Mouse (Mus musculus): ENCODE data around the gene Eml1. TPM values are rescaled to one million over a fixed set of nuclear protein-coding genes. Genes with fewer than 3 reads are reported as not detected.

Eml1 gene
- polyA plus RNA-seq, 1 experiment from 2014 or later: 27.8 TPM

DNA sequence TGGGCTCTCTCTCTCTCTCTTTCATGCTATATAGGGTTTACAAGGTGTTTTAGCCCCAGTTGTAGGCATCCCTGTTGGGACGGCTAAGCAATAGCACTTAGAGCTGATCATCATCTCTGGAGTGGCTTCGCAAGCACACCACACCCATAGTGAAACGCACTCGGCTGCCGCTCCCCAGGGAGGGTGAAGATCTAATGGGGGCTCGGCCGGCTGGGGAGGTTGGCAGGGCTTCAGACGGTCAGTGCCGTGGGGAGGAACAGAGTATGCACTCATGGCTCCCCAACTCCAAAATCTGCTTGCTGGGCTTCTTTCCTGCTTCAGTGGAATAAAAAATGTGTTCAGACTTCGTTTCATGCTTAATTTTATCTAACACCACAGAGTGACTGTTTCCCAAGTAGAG, 62.7 kb downstream of the Eml1 start:
- Histone ChIP-seq H3K9ac (ENCODE audit: low read depth, low read length) (no peak overlapping the region), H3K4me1 (replicated peaks; ENCODE audit: control insufficient read depth, insufficient read depth, low read length) (no peaks in the 10 kb centered on the region; the same call in 1 of the 2 replicates), H3K4me2 (replicated peaks; ENCODE audit: low read depth) (no peak overlapping the region), H3K27me3 (replicated peaks; ENCODE audit: control insufficient read depth, insufficient read depth, low read length) (no peaks in the 10 kb centered on the region), H3K27ac (ENCODE audit: low read depth, low read length) (no peak overlapping the region), H3K9me3 (ENCODE audit: control insufficient read depth) (no peaks in the 10 kb centered on the region), H3K4me3 (ENCODE audit: low read depth, low read length) (no peak overlapping the region), H3K36me3 (ENCODE audit: control insufficient read depth, insufficient read depth) (no peaks in the 10 kb centered on the region)
- no peak for ATAC-seq
- 58% methylated on average over 10 of the region's 10 CpGs for WGBS
- TF ChIP-seq CTCF (IDR thresholded peaks at IDR 0.05; ENCODE audit: low read depth): no peak

- ATAC-seq: no peak
- H3K9ac ChIP-seq (ENCODE audit: low read depth, low read length): no peak overlapping the region
- H3K4me3 ChIP-seq (ENCODE audit: low read depth, low read length): no peak overlapping the region
- no peaks in the 10 kb centered on the region for H3K9me3 ChIP-seq (ENCODE audit: control insufficient read depth)
- WGBS: 59% methylated on average over 12 of the region's 12 CpGs
- H3K27me3 ChIP-seq (replicated peaks; ENCODE audit: control insufficient read depth, insufficient read depth, low read length): no peaks in the 10 kb centered on the region
- H3K36me3 ChIP-seq (ENCODE audit: control insufficient read depth, insufficient read depth): no peaks in the 10 kb centered on the region
- no peaks in the 10 kb centered on the region; the same call in 1 of the 2 replicates for H3K4me1 ChIP-seq (replicated peaks; ENCODE audit: control insufficient read depth, insufficient read depth, low read length)
- TF ChIP-seq CTCF (IDR thresholded peaks at IDR 0.05; ENCODE audit: low read depth): no peak
- H3K27ac ChIP-seq (ENCODE audit: low read depth, low read length): peak overlapping the region; percentile 68
- H3K4me2 ChIP-seq (replicated peaks; ENCODE audit: low read depth): no peak overlapping the region
These were observed 64.8 kb downstream of the Eml1 start for GRCm38 (mm10) chr12:108435444-108436015.

- Histone ChIP-seq H3K27ac (ENCODE audit: low read depth, low read length) (peak overlapping the region; percentile 68), H3K27me3 (replicated peaks; ENCODE audit: control insufficient read depth, insufficient read depth, low read length) (no peaks in the 10 kb centered on the region), H3K36me3 (ENCODE audit: control insufficient read depth, insufficient read depth) (no peaks in the 10 kb centered on the region), H3K4me1 (replicated peaks; ENCODE audit: control insufficient read depth, insufficient read depth, low read length) (no peaks in the 10 kb centered on the region; the same call in 1 of the 2 replicates), H3K4me3 (ENCODE audit: low read depth, low read length) (no peak overlapping the region), H3K4me2 (replicated peaks; ENCODE audit: low read depth) (0 out of 2 replicates have a peak overlapping the region, but pooled peaks have one; percentile 6), H3K9ac (ENCODE audit: low read depth, low read length) (no peak overlapping the region), H3K9me3 (ENCODE audit: control insufficient read depth) (no peaks in the 10 kb centered on the region)
- no peak for TF ChIP-seq CTCF (IDR thresholded peaks at IDR 0.05; ENCODE audit: low read depth)
- WGBS: 52% methylated on average over 24 of the region's 24 CpGs
- ATAC-seq: peak; percentile 43
These were observed 65.5 kb downstream of the Eml1 start for GRCm38 (mm10) chr12:108436029-108436923.

DNA sequence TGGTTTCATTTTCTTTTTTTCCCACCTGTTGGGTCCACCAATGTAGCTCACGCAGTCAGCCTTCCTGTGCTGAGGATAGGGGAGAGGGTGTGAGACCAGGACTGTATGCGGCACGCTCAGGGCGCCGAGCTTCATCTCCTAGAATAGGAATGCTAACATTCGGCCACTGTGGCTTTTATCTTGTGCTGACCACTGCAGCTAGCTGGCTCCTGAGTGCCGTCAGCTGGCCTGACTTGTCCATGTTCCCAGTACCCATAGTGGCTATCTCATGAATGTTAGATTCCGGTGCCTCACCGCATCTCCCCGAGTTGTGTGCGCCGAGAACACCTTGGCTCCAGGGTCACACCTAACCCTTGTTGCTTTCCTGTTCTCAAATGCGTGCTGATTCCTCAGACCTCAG, 66.7 kb downstream of the Eml1 start:
- 87% methylated on average over 13 of the region's 13 CpGs for WGBS
- Histone ChIP-seq H3K4me3 (ENCODE audit: low read depth, low read length) (no peak overlapping the region), H3K4me1 (replicated peaks; ENCODE audit: control insufficient read depth, insufficient read depth, low read length) (no peaks in the 10 kb centered on the region; the same call in 1 of the 2 replicates), H3K9ac (ENCODE audit: low read depth, low read length) (no peak overlapping the region), H3K9me3 (ENCODE audit: control insufficient read depth) (no peaks in the 10 kb centered on the region), H3K4me2 (replicated peaks; ENCODE audit: low read depth) (no peak overlapping the region), H3K27me3 (replicated peaks; ENCODE audit: control insufficient read depth, insufficient read depth, low read length) (no peaks in the 10 kb centered on the region), H3K36me3 (ENCODE audit: control insufficient read depth, insufficient read depth) (no peaks in the 10 kb centered on the region), H3K27ac (ENCODE audit: low read depth, low read length) (0 out of 2 replicates have a peak overlapping the region, but pooled peaks have one; percentile 41)
- ATAC-seq: no peak
- no peak for TF ChIP-seq CTCF (IDR thresholded peaks at IDR 0.05; ENCODE audit: low read depth)

GRCm38 (mm10) chr12:108443271-108443670, 72.5 kb downstream of the Eml1 start:
- no peak for TF ChIP-seq CTCF (IDR thresholded peaks at IDR 0.05; ENCODE audit: low read depth)
- H3K27me3 ChIP-seq (replicated peaks; ENCODE audit: control insufficient read depth, insufficient read depth, low read length): no peaks in the 10 kb centered on the region
- no peaks in the 10 kb centered on the region for H3K36me3 ChIP-seq (ENCODE audit: control insufficient read depth, insufficient read depth)
- no peak overlapping the region for H3K4me3 ChIP-seq (ENCODE audit: low read depth, low read length)
- 7% methylated on average over 10 of the region's 10 CpGs for WGBS
- H3K27ac ChIP-seq (ENCODE audit: low read depth, low read length): no peak overlapping the region
- H3K9ac ChIP-seq (ENCODE audit: low read depth, low read length): no peak overlapping the region
- no peaks in the 10 kb centered on the region for H3K9me3 ChIP-seq (ENCODE audit: control insufficient read depth)
- peak overlapping the region; percentile 24; the same call in 1 of the 2 replicates for H3K4me2 ChIP-seq (replicated peaks; ENCODE audit: low read depth)
- no peaks in the 10 kb centered on the region for H3K4me1 ChIP-seq (replicated peaks; ENCODE audit: control insufficient read depth, insufficient read depth, low read length)
- 0 out of 2 replicates have a peak, but pooled peaks have one; percentile 10 for ATAC-seq

DNA sequence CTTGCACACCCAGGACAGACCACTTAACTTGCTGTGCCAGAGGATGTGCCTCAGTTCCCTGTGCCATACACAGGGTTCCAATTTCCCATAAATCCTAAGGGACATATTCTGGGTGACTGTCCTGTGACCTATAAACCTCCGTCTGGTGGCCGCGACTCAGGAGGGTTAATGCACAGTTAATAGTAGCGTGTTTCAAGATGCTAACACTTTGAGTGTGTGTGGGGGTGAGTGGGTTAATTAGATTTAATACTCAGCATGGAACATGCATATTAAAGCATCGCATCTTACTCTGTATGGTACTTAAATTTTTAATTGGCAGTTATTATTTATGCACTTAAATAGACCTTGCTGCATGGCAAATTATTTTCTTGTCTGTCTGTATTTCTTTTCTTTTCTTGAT, 73.0 kb downstream of the Eml1 start:
- Histone ChIP-seq H3K9ac (ENCODE audit: low read depth, low read length) (no peak overlapping the region), H3K4me1 (replicated peaks; ENCODE audit: control insufficient read depth, insufficient read depth, low read length) (no peaks in the 10 kb centered on the region), H3K4me3 (ENCODE audit: low read depth, low read length) (no peak overlapping the region), H3K9me3 (ENCODE audit: control insufficient read depth) (no peaks in the 10 kb centered on the region), H3K27ac (ENCODE audit: low read depth, low read length) (no peak overlapping the region), H3K36me3 (ENCODE audit: control insufficient read depth, insufficient read depth) (no peaks in the 10 kb centered on the region), H3K27me3 (replicated peaks; ENCODE audit: control insufficient read depth, insufficient read depth, low read length) (no peaks in the 10 kb centered on the region), H3K4me2 (replicated peaks; ENCODE audit: low read depth) (peak overlapping the region; percentile 24; the same call in 1 of the 2 replicates)
- 74% methylated on average over 5 of the region's 5 CpGs for WGBS
- no peak for ATAC-seq
- TF ChIP-seq CTCF (IDR thresholded peaks at IDR 0.05; ENCODE audit: low read depth): no peak
